Mouse (Mus musculus): Measurements from ENCODE around the gene Slc5a5. TPM values are rescaled to one million over a fixed set of nuclear protein-coding genes. Genes with fewer than 3 reads are reported as not detected.

The Slc5a5 gene
- polyA plus RNA-seq, 1 experiment: 1.5 TPM

GRCm38 (mm10) chr8:70879500-70879899 is 13.1 kb downstream of the Slc5a5 start:
- Histone ChIP-seq H3K4me3 (ENCODE audit: control insufficient read depth, low read depth, low read length) (no peak overlapping the region), H3K4me1 (ENCODE audit: control insufficient read depth, insufficient read depth, low read length) (peaks cover under 1% of the 10 kb centered on the region; the same call in 1 of the 2 replicates), H3K27me3 (ENCODE audit: control insufficient read depth, insufficient read depth, low read length) (no peaks in the 10 kb centered on the region), H3K27ac (ENCODE audit: control insufficient read depth, insufficient read depth, low read depth, low read length) (no peak overlapping the region), H3K36me3 (ENCODE audit: control insufficient read depth, insufficient read depth, low read length) (no peaks in the 10 kb centered on the region)
- TF ChIP-seq CTCF (IDR thresholded peaks at IDR 0.05; ENCODE audit: control insufficient read depth, insufficient read depth, insufficient replicate concordance, low read depth, low read length): no peak

- Histone ChIP-seq H3K27me3 (ENCODE audit: control insufficient read depth, insufficient read depth, low read length) (no peaks in the 10 kb centered on the region), H3K27ac (ENCODE audit: control insufficient read depth, insufficient read depth, low read depth, low read length) (no peak overlapping the region), H3K4me1 (ENCODE audit: control insufficient read depth, insufficient read depth, low read length) (peaks cover 3% of the 10 kb centered on the region; the same call in 1 of the 2 replicates), H3K4me3 (ENCODE audit: control insufficient read depth, low read depth, low read length) (no peak overlapping the region), H3K36me3 (ENCODE audit: control insufficient read depth, insufficient read depth, low read length) (no peaks in the 10 kb centered on the region)
- no peak for TF ChIP-seq CTCF (IDR thresholded peaks at IDR 0.05; ENCODE audit: control insufficient read depth, insufficient read depth, insufficient replicate concordance, low read depth, low read length)
- no peak for TF ChIP-seq POLR2A (IDR thresholded peaks at IDR 0.05; ENCODE audit: control insufficient read depth, low read depth, low read length)
Measured at GRCm38 (mm10) chr8:70878178-70878577, 14.4 kb downstream of the Slc5a5 start.

- no peaks in the 10 kb centered on the region for H3K27me3 ChIP-seq (ENCODE audit: control insufficient read depth, insufficient read depth, low read length)
- no peaks in the 10 kb centered on the region for H3K36me3 ChIP-seq (ENCODE audit: control insufficient read depth, insufficient read depth, low read length)
- H3K27ac ChIP-seq (ENCODE audit: control insufficient read depth, insufficient read depth, low read depth, low read length): no peak overlapping the region
- no peak for TF ChIP-seq CTCF (IDR thresholded peaks at IDR 0.05; ENCODE audit: control insufficient read depth, insufficient read depth, insufficient replicate concordance, low read depth, low read length)
- TF ChIP-seq POLR2A (IDR thresholded peaks at IDR 0.05; ENCODE audit: control insufficient read depth, low read depth, low read length): no peak
- no peak overlapping the region for H3K4me3 ChIP-seq (ENCODE audit: control insufficient read depth, low read depth, low read length)
- peaks cover 7% of the 10 kb centered on the region for H3K4me1 ChIP-seq (ENCODE audit: control insufficient read depth, insufficient read depth, low read length)
Measured at GRCm38 (mm10) chr8:70876382-70876781, 16.2 kb downstream of the Slc5a5 start.

- no peaks in the 10 kb centered on the region for H3K36me3 ChIP-seq (ENCODE audit: control insufficient read depth, insufficient read depth, low read length)
- H3K4me3 ChIP-seq (ENCODE audit: control insufficient read depth, low read depth, low read length): peak overlapping the region; percentile 11; the same call in 1 of the 2 replicates
- TF ChIP-seq CTCF (IDR thresholded peaks at IDR 0.05; ENCODE audit: control insufficient read depth, insufficient read depth, insufficient replicate concordance, low read depth, low read length) (no peak), POLR2A (IDR thresholded peaks at IDR 0.05; ENCODE audit: control insufficient read depth, low read depth, low read length) (no peak)
- H3K27me3 ChIP-seq (ENCODE audit: control insufficient read depth, insufficient read depth, low read length): no peaks in the 10 kb centered on the region
- H3K4me1 ChIP-seq (ENCODE audit: control insufficient read depth, insufficient read depth, low read length): peaks cover 7% of the 10 kb centered on the region
- H3K27ac ChIP-seq (ENCODE audit: control insufficient read depth, insufficient read depth, low read depth, low read length): no peak overlapping the region
Measured at GRCm38 (mm10) chr8:70874441-70874840, 18.1 kb downstream of the Slc5a5 start.

- peak within 1 kb of the TSS; percentile 89 for H3K27ac ChIP-seq (ENCODE audit: control insufficient read depth, insufficient read depth, low read depth, low read length)
- peak; percentile 50; the same call in 1 of the 2 replicates for TF ChIP-seq POLR2A (IDR thresholded peaks at IDR 0.05; ENCODE audit: control insufficient read depth, low read depth, low read length)
- TF ChIP-seq CTCF (IDR thresholded peaks at IDR 0.05; ENCODE audit: control insufficient read depth, insufficient read depth, insufficient replicate concordance, low read depth, low read length): peak; percentile 81
- H3K27me3 ChIP-seq (ENCODE audit: control insufficient read depth, insufficient read depth, low read length): no peaks in the 10 kb centered on the region
- H3K4me3 ChIP-seq (ENCODE audit: control insufficient read depth, low read depth, low read length): peak within 1 kb of the TSS; percentile 90
- peaks cover 12% of the 10 kb centered on the region for H3K4me1 ChIP-seq (ENCODE audit: control insufficient read depth, insufficient read depth, low read length)
- no peaks in the 10 kb centered on the region for H3K36me3 ChIP-seq (ENCODE audit: control insufficient read depth, insufficient read depth, low read length)
Measured at GRCm38 (mm10) chr8:70873364-70873985, 19.1 kb downstream of the Slc5a5 start, which contains the start of gene Ccdc124. TSS of gene Ccdc124 (minus strand) at chr8:70873935.

DNA sequence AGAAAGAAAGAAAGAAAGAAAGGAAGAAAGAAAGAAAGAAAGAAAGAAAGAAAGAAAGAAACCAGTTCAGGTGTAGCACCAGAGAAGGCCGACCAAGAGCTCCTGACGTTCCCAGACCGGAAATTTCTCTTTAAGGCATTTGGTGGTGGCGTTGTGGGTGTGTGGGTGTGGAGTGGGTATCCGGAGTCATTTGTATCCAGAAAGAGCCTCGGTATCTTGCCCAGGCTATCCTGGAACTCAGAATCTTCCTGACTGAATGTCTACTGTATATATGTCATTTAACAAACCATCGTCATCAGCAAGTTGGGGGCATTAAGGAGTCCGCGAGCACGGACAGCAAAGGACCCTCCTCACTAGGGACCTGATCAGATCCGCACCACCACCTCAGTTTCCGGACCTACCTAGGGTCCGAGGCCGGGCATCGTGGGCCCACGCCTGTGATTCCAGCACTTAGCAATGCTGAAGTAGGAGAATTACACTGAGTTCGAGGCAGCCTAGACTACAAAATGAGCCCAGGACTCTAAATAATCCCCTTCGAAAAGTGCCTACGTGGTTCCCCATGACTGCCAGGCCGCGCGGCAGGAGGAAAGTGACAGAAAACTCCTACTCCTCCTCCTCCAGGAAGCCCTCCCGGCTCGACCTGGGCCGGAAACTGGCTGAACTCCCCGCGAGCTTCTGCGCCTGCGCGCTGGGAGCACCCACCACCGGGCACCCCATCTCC is 19.8 kb downstream of the Slc5a5 start:
- Histone ChIP-seq H3K36me3 (ENCODE audit: control insufficient read depth, insufficient read depth, low read length) (no peaks in the 10 kb centered on the region), H3K27me3 (ENCODE audit: control insufficient read depth, insufficient read depth, low read length) (no peaks in the 10 kb centered on the region), H3K4me3 (ENCODE audit: control insufficient read depth, low read depth, low read length) (peak overlapping the region; percentile 90), H3K4me1 (ENCODE audit: control insufficient read depth, insufficient read depth, low read length) (peaks cover 17% of the 10 kb centered on the region), H3K27ac (ENCODE audit: control insufficient read depth, insufficient read depth, low read depth, low read length) (peak overlapping the region; percentile 89)
- TF ChIP-seq POLR2A (IDR thresholded peaks at IDR 0.05; ENCODE audit: control insufficient read depth, low read depth, low read length) (no peak), CTCF (IDR thresholded peaks at IDR 0.05; ENCODE audit: control insufficient read depth, insufficient read depth, insufficient replicate concordance, low read depth, low read length) (no peak)

DNA sequence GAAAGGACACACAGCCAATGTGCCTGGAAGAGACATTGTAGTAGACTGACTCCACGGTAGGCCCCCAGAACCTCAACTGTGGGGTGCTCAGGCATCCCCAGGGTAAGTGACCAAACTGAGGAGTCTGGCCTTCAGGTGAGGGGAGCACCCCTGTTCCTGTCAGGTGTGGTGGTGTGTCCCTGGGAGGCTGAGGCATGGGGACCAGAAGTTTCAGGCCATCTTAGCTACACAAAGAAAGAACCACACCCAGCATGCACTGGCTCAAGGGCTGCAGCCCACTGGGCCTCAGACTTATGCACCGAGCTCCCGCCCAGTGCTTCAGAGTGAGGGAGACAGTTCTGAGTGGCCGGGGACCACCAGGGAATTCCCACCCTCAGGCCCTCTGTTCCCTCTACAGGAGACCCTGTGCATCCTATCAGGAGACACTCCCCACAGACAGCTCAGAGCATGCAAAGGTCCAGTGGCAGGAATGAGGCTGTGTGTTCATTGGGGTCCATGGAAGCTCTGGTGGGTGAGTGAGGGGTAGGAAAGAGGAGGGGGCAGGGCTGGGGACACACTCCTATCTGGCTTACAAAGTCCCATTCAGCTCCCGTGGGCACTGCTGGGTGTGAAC is 21.3 kb downstream of the Slc5a5 start:
- TF ChIP-seq POLR2A (IDR thresholded peaks at IDR 0.05; ENCODE audit: control insufficient read depth, low read depth, low read length) (no peak), CTCF (IDR thresholded peaks at IDR 0.05; ENCODE audit: control insufficient read depth, insufficient read depth, insufficient replicate concordance, low read depth, low read length) (no peak)
- no peak overlapping the region for H3K4me3 ChIP-seq (ENCODE audit: control insufficient read depth, low read depth, low read length)
- peaks cover 17% of the 10 kb centered on the region for H3K4me1 ChIP-seq (ENCODE audit: control insufficient read depth, insufficient read depth, low read length)
- no peaks in the 10 kb centered on the region for H3K27me3 ChIP-seq (ENCODE audit: control insufficient read depth, insufficient read depth, low read length)
- H3K36me3 ChIP-seq (ENCODE audit: control insufficient read depth, insufficient read depth, low read length): no peaks in the 10 kb centered on the region
- H3K27ac ChIP-seq (ENCODE audit: control insufficient read depth, insufficient read depth, low read depth, low read length): no peak overlapping the region
